Mouse (Mus musculus) hindbrain, embryonic 13.5 days (tissue): ENCODE data around the gene Ybx2. TPM values are rescaled to one million over a fixed set of nuclear protein-coding genes. Genes with fewer than 3 reads are reported as not detected.
A peak's percentile ranks its signal among the peaks of the same experiment; 100 is the strongest.

ENCODE experiments used
- ATAC-seq: fragments of 200-750 bp; cut with Nextera tagmentation; 2 replicates; pipeline ENCODE4 v1.8.0; 2017; ENCODE audit warnings: moderate TSS enrichment; ENCODE audit not compliant: low FRiP score
- H3K27ac ChIP-seq: fragments of 300-500 bp; sonication (generic); 2 replicates; pipeline ENCODE4 v1.5.1; 2015; ENCODE audit warnings: inconsistent platforms, mild to moderate bottlenecking, moderate library complexity
- H3K27me3 ChIP-seq: fragments of 300-500 bp; sonication (generic); 2 replicates; pipeline ENCODE4 v1.6.1; 2015; ENCODE audit warnings: mild to moderate bottlenecking, inconsistent platforms
- H3K36me3 ChIP-seq: fragments of 300-500 bp; sonication (generic); 2 replicates; pipeline ENCODE4 v1.6.1; 2015; ENCODE audit warnings: mild to moderate bottlenecking, inconsistent platforms
- H3K4me1 ChIP-seq: fragments of 300-500 bp; sonication (generic); replicated peaks from 2 replicates; pipeline ENCODE4 v1.6.1; 2015; ENCODE audit warnings: inconsistent platforms
- H3K4me2 ChIP-seq: fragments of 300-500 bp; sonication (generic); 2 replicates; pipeline ENCODE4 v1.6.1; 2015; ENCODE audit warnings: inconsistent platforms, mild to moderate bottlenecking, moderate library complexity
- H3K4me3 ChIP-seq: fragments of 300-500 bp; sonication (generic); 2 replicates; pipeline ENCODE4 v1.5.1; 2015; ENCODE audit warnings: mild to moderate bottlenecking, inconsistent platforms
- H3K9ac ChIP-seq: fragments of 300-500 bp; sonication (generic); 2 replicates; pipeline ENCODE4 v1.6.1; 2015; ENCODE audit warnings: mild to moderate bottlenecking, inconsistent platforms
- H3K9me3 ChIP-seq: fragments of 300-500 bp; sonication (generic); 2 replicates; pipeline ENCODE4 v1.6.1; 2016; ENCODE audit warnings: inconsistent platforms
- WGBS: fragments of 180-500 bp; shearing (Covaris S2); methylation state at CpG from one replicate; pipeline ENCODE4 v1.1.7; 2015; 5-methylcytosine and 5-hydroxymethylcytosine counted together
- polyA plus RNA-seq: library from polyadenylated mRNA; unstranded; fragments of >200 nt; fragmentation: Nextera tagmentation; extraction: Ambion mirVana; gene quantifications from 2 replicates; pipeline ENCODE4 v1.2.1, GENCODE M21; 2015

Ybx2 gene
- polyA plus RNA-seq, 1 experiment from 2014 or later = 7.1 TPM

DNA sequence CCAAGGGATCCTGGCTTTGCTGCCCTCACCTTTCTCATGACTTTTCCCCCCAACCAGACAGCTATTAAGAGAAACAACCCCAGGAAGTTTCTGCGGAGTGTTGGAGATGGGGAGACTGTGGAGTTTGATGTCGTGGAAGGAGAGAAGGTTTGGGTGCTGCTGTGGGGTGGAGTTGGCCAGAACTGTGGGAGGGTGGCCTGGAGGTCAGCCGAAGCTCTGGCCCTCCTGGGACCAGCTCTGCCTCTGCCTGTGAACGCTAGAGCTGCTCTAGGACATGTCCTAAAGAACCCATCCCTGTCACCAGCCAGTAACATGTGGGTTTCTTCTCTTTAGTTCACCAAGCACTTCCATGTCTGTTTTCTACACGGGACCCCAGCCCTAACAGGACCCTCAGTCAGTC, 3.6 kb downstream of the Ybx2 start:
- no peak overlapping the region for H3K4me3 ChIP-seq
- no peak overlapping the region for H3K9ac ChIP-seq
- peaks cover 55% of the 10 kb centered on the region for H3K27me3 ChIP-seq
- H3K27ac ChIP-seq = no peak overlapping the region
- H3K4me2 ChIP-seq = no peak overlapping the region
- no peak for ATAC-seq
- WGBS = 64% methylated on average over 5 of the region's 5 CpGs
- H3K4me1 ChIP-seq = peaks cover 23% of the 10 kb centered on the region
- H3K36me3 ChIP-seq = no peaks in the 10 kb centered on the region
- H3K9me3 ChIP-seq = no peaks in the 10 kb centered on the region

DNA sequence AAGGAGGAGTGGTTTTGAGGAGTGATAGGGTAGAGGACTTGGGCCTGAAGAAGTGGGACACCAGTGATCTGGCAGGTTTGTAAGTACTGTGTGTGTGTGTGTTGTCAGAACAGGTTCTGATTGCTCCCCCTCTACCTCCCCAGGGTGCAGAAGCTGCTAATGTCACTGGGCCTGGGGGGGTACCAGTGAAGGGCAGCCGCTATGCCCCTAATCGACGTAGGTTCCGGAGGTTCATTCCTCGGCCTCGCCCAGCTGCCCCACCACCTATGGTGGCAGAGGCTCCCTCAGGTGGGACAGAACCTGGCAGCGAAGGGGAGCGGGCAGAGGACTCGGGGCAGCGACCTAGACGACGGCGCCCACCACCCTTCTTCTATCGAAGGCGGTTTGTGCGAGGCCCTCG, 4.1 kb downstream of the Ybx2 start:
- H3K4me1 ChIP-seq = peaks cover 20% of the 10 kb centered on the region
- H3K9ac ChIP-seq = no peak overlapping the region
- no peak overlapping the region for H3K27ac ChIP-seq
- H3K4me2 ChIP-seq = no peak overlapping the region
- no peaks in the 10 kb centered on the region for H3K36me3 ChIP-seq
- H3K27me3 ChIP-seq = peaks cover 50% of the 10 kb centered on the region
- no peak for ATAC-seq
- 92% methylated on average over 17 of the region's 17 CpGs for WGBS
- H3K4me3 ChIP-seq = no peak overlapping the region
- no peaks in the 10 kb centered on the region for H3K9me3 ChIP-seq

DNA sequence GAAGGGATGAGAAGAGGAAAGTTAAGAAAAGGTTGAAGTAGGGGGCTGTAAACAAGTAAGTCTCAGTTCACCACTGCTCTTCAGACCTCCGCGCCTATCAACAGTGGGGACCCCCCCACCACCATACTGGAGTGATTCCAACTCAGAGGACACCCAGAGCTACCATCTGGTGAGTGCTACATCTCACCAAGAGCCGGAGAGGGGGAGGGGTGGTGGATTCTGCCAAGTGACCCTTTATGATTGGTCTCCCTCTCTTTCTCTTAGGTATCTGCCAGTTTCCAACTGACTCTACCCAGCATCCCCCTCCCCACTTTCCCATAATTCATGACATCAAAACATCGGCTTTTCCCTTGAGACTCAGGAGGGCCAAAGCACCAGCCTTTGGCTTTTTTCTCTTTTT, 5.4 kb downstream of the Ybx2 start:
- no peak overlapping the region for H3K4me2 ChIP-seq
- H3K27ac ChIP-seq = no peak overlapping the region
- peaks cover 15% of the 10 kb centered on the region for H3K4me1 ChIP-seq
- H3K9me3 ChIP-seq = no peaks in the 10 kb centered on the region
- 80% methylated on average over 4 of the region's 4 CpGs for WGBS
- no peak overlapping the region for H3K4me3 ChIP-seq
- no peak for ATAC-seq
- peaks cover 43% of the 10 kb centered on the region for H3K27me3 ChIP-seq
- H3K36me3 ChIP-seq = no peaks in the 10 kb centered on the region
- H3K9ac ChIP-seq = no peak overlapping the region

DNA sequence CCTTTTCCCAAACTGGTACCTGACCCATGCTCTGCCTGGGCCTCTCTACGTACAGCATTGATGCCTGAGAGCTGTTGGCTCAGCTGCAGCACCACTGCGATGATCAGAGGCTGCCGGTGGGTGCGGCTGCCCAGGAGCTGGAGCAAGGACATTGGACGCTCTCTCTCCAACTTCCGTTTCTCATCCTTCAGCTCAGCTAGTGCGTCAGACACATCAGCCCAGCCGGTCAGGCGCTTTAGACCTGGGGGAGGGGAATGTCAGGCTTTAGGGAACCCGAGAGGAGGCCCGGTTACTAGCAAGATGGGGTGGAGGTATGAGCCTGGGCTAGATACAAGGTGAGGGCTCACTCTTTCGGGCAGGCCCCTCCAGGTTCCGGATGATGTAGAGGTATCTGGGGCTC, 9.6 kb downstream of the Ybx2 start:
- WGBS = 76% methylated on average over 13 of the region's 13 CpGs
- H3K36me3 ChIP-seq = no peaks in the 10 kb centered on the region
- no peaks in the 10 kb centered on the region for H3K9me3 ChIP-seq
- no peak overlapping the region for H3K9ac ChIP-seq
- H3K4me3 ChIP-seq = no peak overlapping the region
- H3K4me2 ChIP-seq = no peak overlapping the region
- no peak for ATAC-seq
- H3K27me3 ChIP-seq = peaks cover 26% of the 10 kb centered on the region
- H3K27ac ChIP-seq = no peak overlapping the region
- H3K4me1 ChIP-seq = peaks cover 22% of the 10 kb centered on the region

DNA sequence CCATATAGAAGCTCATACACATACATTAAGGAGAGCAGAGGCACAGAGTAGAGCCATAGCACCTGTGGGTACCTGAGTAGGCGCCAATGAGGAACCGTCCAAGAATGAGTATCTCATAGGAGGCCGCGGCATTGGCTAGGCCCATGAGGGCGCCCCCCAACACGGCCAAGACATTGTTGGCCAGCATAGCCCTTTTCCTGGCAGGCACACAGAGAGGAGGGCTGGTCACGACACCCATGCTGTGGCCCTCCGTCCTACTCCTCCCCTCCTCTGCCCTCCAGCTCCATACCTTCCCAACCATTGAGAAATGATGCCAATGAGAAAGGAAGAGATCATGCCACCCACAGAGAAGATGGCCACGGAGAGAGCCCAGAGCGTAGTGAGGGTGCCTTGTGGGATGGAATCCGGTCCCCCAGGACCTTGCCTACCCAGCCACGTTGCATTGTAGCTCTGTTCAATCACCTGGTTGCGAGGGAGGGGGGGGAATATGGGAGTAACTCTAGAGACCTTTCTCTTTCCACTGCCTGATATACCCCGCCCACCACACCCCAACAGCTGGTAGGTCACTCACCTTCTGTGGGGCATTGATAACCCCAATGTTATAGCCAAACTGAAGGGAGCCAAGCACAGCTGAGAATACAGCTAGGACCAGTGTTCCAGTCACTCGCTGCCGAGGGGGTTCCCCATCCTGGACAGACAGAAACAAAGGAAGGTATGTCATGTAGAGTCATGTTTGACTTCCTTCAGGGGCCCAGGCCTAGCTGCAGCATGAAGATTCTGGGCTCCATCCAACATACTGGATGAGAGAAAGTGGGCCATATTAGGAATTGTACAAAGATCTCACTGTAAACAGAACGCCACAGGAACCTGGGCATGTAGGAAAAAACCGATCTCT, 10.6 kb downstream of the Ybx2 start:
- no peaks in the 10 kb centered on the region for H3K36me3 ChIP-seq
- ATAC-seq = no peak
- H3K4me2 ChIP-seq = no peak overlapping the region
- no peaks in the 10 kb centered on the region for H3K9me3 ChIP-seq
- no peak overlapping the region for H3K27ac ChIP-seq
- peaks cover 34% of the 10 kb centered on the region for H3K27me3 ChIP-seq
- no peak overlapping the region for H3K9ac ChIP-seq
- H3K4me3 ChIP-seq = no peak overlapping the region; the same call in 1 of the 2 replicates
- WGBS = 93% methylated on average over 18 of the region's 18 CpGs
- H3K4me1 ChIP-seq = peaks cover 19% of the 10 kb centered on the region

DNA sequence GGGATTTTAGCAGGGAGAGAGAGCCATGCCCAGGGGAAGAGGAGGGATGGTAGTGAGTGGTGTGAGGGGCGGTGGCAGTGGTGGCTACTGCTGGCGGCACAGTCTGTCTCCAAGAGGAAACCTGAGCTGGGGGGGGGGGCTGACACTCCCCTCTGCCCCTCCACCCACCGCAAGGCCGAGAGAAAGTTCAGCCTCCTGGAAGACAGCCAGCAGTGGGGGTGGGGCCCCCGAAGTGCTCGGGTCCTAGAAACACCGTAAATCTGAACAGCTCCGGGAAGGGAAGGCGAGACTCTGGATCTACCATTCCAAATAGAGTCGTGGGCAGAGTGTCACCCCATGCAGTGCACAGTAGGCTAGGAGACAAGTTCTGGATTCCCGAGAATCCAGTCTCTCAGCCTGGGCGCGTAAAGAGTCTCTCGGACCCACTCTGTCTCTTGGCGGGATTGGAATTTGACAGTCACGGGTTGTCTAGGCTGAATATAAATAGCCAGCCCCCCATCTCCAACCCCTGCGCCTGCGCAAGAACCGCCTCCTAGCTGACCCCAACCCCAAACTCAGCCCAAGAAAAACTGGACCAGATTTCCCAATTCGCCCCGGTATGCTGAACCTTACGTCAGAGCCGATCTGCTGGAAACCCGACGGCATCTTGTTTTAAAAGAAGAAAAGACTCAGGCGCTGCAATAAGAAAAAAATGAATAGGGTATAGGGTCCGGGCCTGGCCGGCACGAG, 11.9 kb downstream of the Ybx2 start:
- Histone ChIP-seq H3K4me2 (peak overlapping the region; percentile 62), H3K4me1 (peaks cover 19% of the 10 kb centered on the region), H3K36me3 (no peaks in the 10 kb centered on the region), H3K27ac (no peak overlapping the region), H3K4me3 (peak overlapping the region; percentile 44), H3K9me3 (no peaks in the 10 kb centered on the region), H3K27me3 (peaks cover 40% of the 10 kb centered on the region), H3K9ac (peak overlapping the region; percentile 63)
- peak; percentile 46 for ATAC-seq
- 2% methylated on average over 29 of the region's 29 CpGs for WGBS

DNA sequence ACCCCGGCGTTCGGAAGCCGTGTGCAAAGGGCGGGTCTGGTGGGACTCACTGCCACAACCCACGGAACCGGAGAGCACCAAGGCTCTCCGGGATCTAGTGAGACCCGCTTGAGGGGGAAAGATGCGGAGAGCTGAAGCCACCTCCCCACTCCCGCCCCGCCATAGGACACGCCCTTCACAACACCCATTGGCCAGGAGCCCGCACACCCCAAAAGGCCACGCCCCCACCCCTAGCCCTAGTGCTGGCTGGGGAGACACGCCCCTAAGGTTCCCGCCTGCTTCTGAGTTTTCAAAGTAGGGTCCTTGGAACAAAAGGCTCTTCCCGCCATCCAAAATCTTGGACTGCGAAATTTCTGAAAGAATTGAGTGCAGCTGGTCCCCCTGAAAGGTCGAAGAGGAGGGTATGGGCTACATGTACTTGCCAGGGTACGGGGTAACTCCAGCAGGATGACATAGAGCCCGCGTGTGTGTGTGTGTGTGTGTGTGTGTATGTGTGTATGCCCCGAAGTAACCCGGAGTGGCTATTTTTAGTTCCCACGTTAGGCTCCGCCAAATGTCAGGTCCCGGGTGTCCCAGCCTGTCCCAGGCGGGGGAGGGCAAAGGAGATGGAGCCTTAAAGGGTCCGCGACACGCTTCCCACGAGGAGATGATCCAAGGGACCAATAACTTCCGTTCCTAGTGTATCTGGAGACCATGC, 12.6 kb downstream of the Ybx2 start, which contains the start of gene Slc2a4:
Gene Slc2a4, minus strand, starts transcription at position 123 of the 697 bp plus-strand sequence.
- Histone ChIP-seq H3K4me1 (peaks cover 19% of the 10 kb centered on the region), H3K27me3 (peaks cover 43% of the 10 kb centered on the region), H3K9me3 (no peaks in the 10 kb centered on the region), H3K9ac (peak within 1 kb of the TSS; percentile 63), H3K4me2 (peak within 1 kb of the TSS; percentile 62), H3K4me3 (peak within 1 kb of the TSS; percentile 44), H3K27ac (peak within 1 kb of the TSS; percentile 40; the same call in 1 of the 2 replicates), H3K36me3 (no peaks in the 10 kb centered on the region)
- ATAC-seq = peak; percentile 93
- WGBS = under 1% methylated on average over 34 of the region's 34 CpGs

DNA sequence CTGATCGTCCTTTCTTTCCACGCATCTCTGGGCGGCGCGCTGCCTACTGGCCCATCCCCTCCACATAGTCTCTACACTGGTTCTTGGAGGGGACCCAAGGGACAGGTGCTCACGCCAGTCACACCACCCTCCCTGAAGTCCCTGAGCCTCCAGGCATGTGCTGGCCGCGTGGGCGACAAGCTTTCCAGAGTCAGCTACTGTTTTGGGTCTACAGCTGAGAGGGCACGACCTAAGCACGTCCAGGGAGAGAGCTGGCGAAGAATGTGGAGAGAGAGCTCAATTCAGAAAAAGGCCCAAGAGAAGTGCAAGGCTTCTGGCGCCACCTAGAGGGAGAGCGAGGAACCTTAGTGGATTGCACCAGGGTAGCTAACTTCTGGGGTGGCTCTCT, 13.2 kb downstream of the Ybx2 start:
- Histone ChIP-seq H3K27ac (peak overlapping the region; percentile 40; the same call in 1 of the 2 replicates), H3K27me3 (peaks cover 43% of the 10 kb centered on the region), H3K4me2 (peak overlapping the region; percentile 62), H3K9me3 (no peaks in the 10 kb centered on the region), H3K36me3 (no peaks in the 10 kb centered on the region), H3K9ac (no peak overlapping the region), H3K4me1 (peaks cover 19% of the 10 kb centered on the region), H3K4me3 (peak overlapping the region; percentile 44)
- peak; percentile 25; the same call in 1 of the 2 replicates for ATAC-seq
- WGBS = 1% methylated on average over 14 of the region's 14 CpGs

DNA sequence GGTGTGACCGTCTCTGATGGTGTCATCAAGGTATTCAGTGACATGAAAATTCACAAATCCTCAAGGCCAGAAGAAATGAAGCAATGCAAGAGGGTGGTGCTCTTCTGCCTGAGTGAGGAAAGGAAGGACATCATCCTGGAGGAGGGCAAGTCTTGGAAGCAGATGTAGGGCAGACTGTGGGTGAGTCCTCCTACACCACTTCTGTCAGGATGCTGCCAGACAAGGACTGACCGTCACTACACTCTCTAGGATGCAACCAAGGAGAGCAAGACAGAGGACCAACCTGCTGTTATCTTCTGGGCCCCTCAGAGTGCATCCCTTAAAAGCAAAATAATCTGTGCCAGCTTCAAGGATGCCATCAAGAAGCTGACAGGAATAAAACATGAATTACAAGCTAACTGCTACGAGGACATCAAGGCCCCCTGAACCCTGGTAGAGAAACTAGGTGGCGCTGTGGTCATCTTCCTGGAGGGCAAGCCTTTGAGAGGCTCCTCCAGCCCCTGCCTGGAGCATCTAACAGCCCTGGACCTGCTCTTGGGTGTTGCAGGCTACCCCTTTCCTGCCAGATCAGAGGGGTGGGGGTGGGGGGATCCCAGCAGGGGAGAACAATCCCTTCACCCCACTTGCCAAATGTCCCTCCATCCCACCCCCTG, 15.3 kb downstream of the Ybx2 start:
- no peak overlapping the region for H3K4me3 ChIP-seq
- no peak overlapping the region for H3K9ac ChIP-seq
- H3K4me2 ChIP-seq = no peak overlapping the region
- 46% methylated on average over 4 of the region's 4 CpGs for WGBS
- no peaks in the 10 kb centered on the region for H3K9me3 ChIP-seq
- no peaks in the 10 kb centered on the region for H3K36me3 ChIP-seq
- peaks cover 19% of the 10 kb centered on the region for H3K4me1 ChIP-seq
- peaks cover 50% of the 10 kb centered on the region for H3K27me3 ChIP-seq
- no peak for ATAC-seq
- no peak overlapping the region for H3K27ac ChIP-seq

DNA sequence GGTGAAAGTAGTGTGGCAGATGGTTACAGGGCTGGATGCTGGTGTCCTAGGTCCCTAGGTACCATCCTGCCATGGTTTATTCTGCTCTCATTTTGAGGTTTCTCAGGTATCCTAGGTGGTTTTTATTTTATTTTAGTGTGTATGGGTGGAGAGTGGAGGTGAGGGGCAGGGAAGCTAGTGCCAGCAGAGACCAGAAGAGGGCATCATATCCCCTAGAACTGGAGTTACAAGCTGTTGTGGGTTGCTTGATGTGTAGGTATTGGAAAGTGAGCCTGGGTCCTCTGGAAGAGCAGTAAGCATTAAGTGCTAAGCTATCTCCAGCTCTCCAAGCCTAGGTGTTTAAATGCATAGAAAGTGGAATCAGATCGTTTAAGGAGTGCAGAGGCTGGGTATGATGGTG, 16.7 kb downstream of the Ybx2 start:
- WGBS = 53% methylated on average over 1 of the region's 1 CpGs
- ATAC-seq = no peak
- peaks cover 45% of the 10 kb centered on the region; the same call in 1 of the 2 replicates for H3K27me3 ChIP-seq
- no peaks in the 10 kb centered on the region for H3K9me3 ChIP-seq
- no peak overlapping the region for H3K27ac ChIP-seq
- no peak overlapping the region for H3K4me2 ChIP-seq
- no peaks in the 10 kb centered on the region for H3K36me3 ChIP-seq
- peaks cover 15% of the 10 kb centered on the region for H3K4me1 ChIP-seq
- H3K9ac ChIP-seq = no peak overlapping the region
- no peak overlapping the region for H3K4me3 ChIP-seq

DNA sequence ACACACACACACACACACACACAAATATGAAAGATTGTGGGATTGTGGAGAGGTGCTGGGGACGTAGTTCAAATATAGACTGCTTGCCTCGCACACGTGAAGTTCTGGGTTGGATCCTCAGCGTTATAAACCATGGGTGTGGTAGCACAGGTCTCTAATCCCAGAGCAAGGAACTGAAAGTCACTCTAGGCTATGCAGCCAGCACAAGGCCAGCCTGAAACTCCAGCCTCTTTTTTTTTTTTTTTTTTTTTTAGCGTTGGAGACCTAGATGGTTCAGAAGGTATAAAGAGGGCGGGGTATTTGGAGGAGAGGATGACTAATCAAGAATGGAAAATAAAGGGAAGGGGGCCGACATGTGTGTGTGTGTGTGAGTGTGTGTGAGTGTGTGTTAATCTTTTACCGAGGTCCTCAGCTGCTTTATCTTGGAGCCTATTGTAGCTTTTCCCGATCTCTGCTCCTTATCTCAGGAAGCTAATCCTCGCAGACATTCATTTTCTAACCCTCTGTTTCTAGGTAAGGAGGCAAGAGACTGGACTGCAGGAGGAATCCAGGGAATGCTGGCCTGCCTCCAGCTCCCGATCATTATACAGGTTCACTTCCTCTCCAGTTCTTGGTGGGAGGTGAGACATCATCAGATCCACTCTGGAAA, 17.8 kb downstream of the Ybx2 start:
- peaks cover 38% of the 10 kb centered on the region; the same call in 1 of the 2 replicates for H3K27me3 ChIP-seq
- H3K9ac ChIP-seq = no peak overlapping the region
- no peaks in the 10 kb centered on the region for H3K9me3 ChIP-seq
- H3K4me1 ChIP-seq = peaks cover 4% of the 10 kb centered on the region
- no peaks in the 10 kb centered on the region for H3K36me3 ChIP-seq
- WGBS = 68% methylated on average over 11 of the region's 11 CpGs
- H3K4me2 ChIP-seq = no peak overlapping the region
- no peak overlapping the region for H3K27ac ChIP-seq
- H3K4me3 ChIP-seq = no peak overlapping the region
- ATAC-seq = no peak
